Mouse (Mus musculus) midbrain, embryonic 12.5 days (tissue): Measurements from ENCODE around the gene Kdm2b. TPM values are rescaled to one million over a fixed set of nuclear protein-coding genes. Genes with fewer than 3 reads are reported as not detected.

ENCODE experiments used
- ATAC-seq: fragments of 200-750 bp; cut with Nextera tagmentation; 2 replicates; pipeline ENCODE4 v1.8.0; 2017; ENCODE audit warnings: low read depth, moderate TSS enrichment, moderate library complexity; ENCODE audit not compliant: low FRiP score
- H3K27ac ChIP-seq: fragments of 300-500 bp; sonication (generic); replicated peaks from 2 replicates; pipeline ENCODE4 v1.5.1; 2016; ENCODE audit warnings: mild to moderate bottlenecking
- H3K27me3 ChIP-seq: fragments of 300-500 bp; sonication (generic); 2 replicates; pipeline ENCODE4 v1.6.1; 2016; ENCODE audit warnings: mild to moderate bottlenecking
- H3K36me3 ChIP-seq: fragments of 300-500 bp; sonication (generic); 2 replicates; pipeline ENCODE4 v1.6.1; 2016
- H3K4me1 ChIP-seq: fragments of 300-500 bp; sonication (generic); 2 replicates; pipeline ENCODE4 v1.6.1; 2016
- H3K4me2 ChIP-seq: fragments of 300-500 bp; sonication (generic); replicated peaks from 2 replicates; pipeline ENCODE4 v1.6.1; 2016; ENCODE audit warnings: mild to moderate bottlenecking, moderate library complexity
- H3K4me3 ChIP-seq: fragments of 300-500 bp; sonication (generic); 2 replicates; pipeline ENCODE4 v1.5.1; 2016; ENCODE audit warnings: mild to moderate bottlenecking
- H3K9ac ChIP-seq: fragments of 300-500 bp; sonication (generic); replicated peaks from 2 replicates; pipeline ENCODE4 v1.6.1; 2016; ENCODE audit warnings: mild to moderate bottlenecking, moderate library complexity
- H3K9me3 ChIP-seq: fragments of 300-500 bp; sonication (generic); 2 replicates; pipeline ENCODE4 v1.6.1; 2016; ENCODE audit warnings: mild to moderate bottlenecking
- WGBS: fragments of 180-500 bp; shearing (Covaris S2); methylation state at CpG from one replicate; pipeline ENCODE4 v1.1.7; 2016; 5-methylcytosine and 5-hydroxymethylcytosine counted together
- polyA plus RNA-seq: library from polyadenylated mRNA; unstranded; fragments of >200 nt; fragmentation: Nextera tagmentation; extraction: Ambion mirVana; gene quantifications from 2 replicates; pipeline ENCODE4 v1.2.1, GENCODE M21; 2016

Kdm2b gene
- polyA plus RNA-seq, 1 experiment from 2014 or later = 108 TPM

GRCm38 (mm10) chr5:123023049-123023448, 33.4 kb upstream of the Kdm2b start:
- no peaks in the 10 kb centered on the region for H3K36me3 ChIP-seq
- 88% methylated on average over 6 of the region's 6 CpGs for WGBS
- H3K9ac ChIP-seq = no peak overlapping the region
- H3K27me3 ChIP-seq = no peaks in the 10 kb centered on the region
- ATAC-seq = no peak
- peaks cover 11% of the 10 kb centered on the region for H3K4me1 ChIP-seq
- H3K4me2 ChIP-seq = no peak overlapping the region
- H3K27ac ChIP-seq = no peak overlapping the region
- no peaks in the 10 kb centered on the region for H3K9me3 ChIP-seq
- H3K4me3 ChIP-seq = no peak overlapping the region

GRCm38 (mm10) chr5:123021438-123021837, 31.8 kb upstream of the Kdm2b start:
- WGBS = 91% methylated on average over 7 of the region's 7 CpGs
- Histone ChIP-seq H3K36me3 (no peaks in the 10 kb centered on the region), H3K9me3 (no peaks in the 10 kb centered on the region), H3K4me3 (no peak overlapping the region), H3K9ac (no peak overlapping the region), H3K27me3 (no peaks in the 10 kb centered on the region), H3K4me1 (peaks cover 17% of the 10 kb centered on the region), H3K4me2 (no peak overlapping the region), H3K27ac (no peak overlapping the region)
- no peak for ATAC-seq

- ATAC-seq = no peak
- H3K9me3 ChIP-seq = no peaks in the 10 kb centered on the region
- WGBS = 96% methylated on average over 5 of the region's 5 CpGs
- no peak overlapping the region for H3K27ac ChIP-seq
- H3K27me3 ChIP-seq = no peaks in the 10 kb centered on the region
- H3K9ac ChIP-seq = no peak overlapping the region
- no peak overlapping the region for H3K4me3 ChIP-seq
- no peak overlapping the region for H3K4me2 ChIP-seq
- H3K4me1 ChIP-seq = peaks cover 27% of the 10 kb centered on the region
- H3K36me3 ChIP-seq = no peaks in the 10 kb centered on the region
Observed at GRCm38 (mm10) chr5:123020426-123020825, 30.8 kb upstream of the Kdm2b start.

- WGBS = 49% methylated on average over 10 of the region's 10 CpGs
Observed at GRCm38 (mm10) chr5:123019336-123020016, 29.9 kb upstream of the Kdm2b start.

GRCm38 (mm10) chr5:123017504-123017903, 27.9 kb upstream of the Kdm2b start:
- Histone ChIP-seq H3K36me3 (no peaks in the 10 kb centered on the region), H3K27me3 (no peaks in the 10 kb centered on the region), H3K9ac (no peak overlapping the region), H3K4me2 (no peak overlapping the region), H3K4me1 (peaks cover 32% of the 10 kb centered on the region), H3K4me3 (no peak overlapping the region), H3K27ac (no peak overlapping the region), H3K9me3 (no peaks in the 10 kb centered on the region)
- 81% methylated on average over 4 of the region's 4 CpGs for WGBS
- no peak for ATAC-seq

More at GRCm38 (mm10) chr5:123019336-123020016, 29.9 kb upstream of the Kdm2b start:
- Histone ChIP-seq H3K9me3 (no peaks in the 10 kb centered on the region), H3K27ac (peak overlapping the region; percentile 69), H3K4me3 (no peak overlapping the region), H3K4me1 (peaks cover 30% of the 10 kb centered on the region), H3K9ac (no peak overlapping the region), H3K27me3 (no peaks in the 10 kb centered on the region), H3K36me3 (no peaks in the 10 kb centered on the region), H3K4me2 (0 out of 2 replicates have a peak overlapping the region, but pooled peaks have one; percentile 9)
- ATAC-seq = peak; percentile 17; the same call in 1 of the 2 replicates

- WGBS = 21% methylated on average over 8 of the region's 8 CpGs
- no peak overlapping the region for H3K27ac ChIP-seq
- H3K4me1 ChIP-seq = peaks cover 32% of the 10 kb centered on the region
Observed at GRCm38 (mm10) chr5:123015915-123016314, 26.3 kb upstream of the Kdm2b start.

GRCm38 (mm10) chr5:123014753-123015701, 25.4 kb upstream of the Kdm2b start, which contains the start of gene Orai1:
Gene Orai1, plus strand, starts transcription at chr5:123015074.
- peak within 1 kb of the TSS; percentile 68 for H3K4me2 ChIP-seq
- H3K36me3 ChIP-seq = no peaks in the 10 kb centered on the region
- peaks cover 32% of the 10 kb centered on the region for H3K4me1 ChIP-seq
- H3K27me3 ChIP-seq = no peaks in the 10 kb centered on the region
- ATAC-seq = peak; percentile 93
- no peaks in the 10 kb centered on the region for H3K9me3 ChIP-seq
- peak within 1 kb of the TSS; percentile 95 for H3K27ac ChIP-seq
- H3K9ac ChIP-seq = peak within 1 kb of the TSS; percentile 83
- under 1% methylated on average over 101 of the region's 106 CpGs for WGBS
- H3K4me3 ChIP-seq = peak within 1 kb of the TSS; percentile 74

More at GRCm38 (mm10) chr5:123015915-123016314, 26.3 kb upstream of the Kdm2b start:
- Histone ChIP-seq H3K27me3 (no peaks in the 10 kb centered on the region), H3K4me2 (peak overlapping the region; percentile 68), H3K9me3 (no peaks in the 10 kb centered on the region), H3K36me3 (no peaks in the 10 kb centered on the region), H3K9ac (peak overlapping the region; percentile 83; the same call in 1 of the 2 replicates), H3K4me3 (peak overlapping the region; percentile 74)
- ATAC-seq = no peak

- Histone ChIP-seq H3K4me2 (no peak overlapping the region), H3K4me1 (peaks cover 21% of the 10 kb centered on the region), H3K27me3 (no peaks in the 10 kb centered on the region), H3K4me3 (no peak overlapping the region), H3K9ac (no peak overlapping the region), H3K27ac (no peak overlapping the region), H3K36me3 (no peaks in the 10 kb centered on the region), H3K9me3 (no peaks in the 10 kb centered on the region)
- WGBS = 64% methylated on average over 9 of the region's 9 CpGs
- no peak for ATAC-seq
Observed at GRCm38 (mm10) chr5:123013599-123014315, 24.1 kb upstream of the Kdm2b start.

- ATAC-seq = no peak
- Histone ChIP-seq H3K9ac (no peak overlapping the region), H3K36me3 (no peaks in the 10 kb centered on the region), H3K4me1 (peaks cover 16% of the 10 kb centered on the region), H3K27me3 (no peaks in the 10 kb centered on the region), H3K9me3 (no peaks in the 10 kb centered on the region), H3K27ac (no peak overlapping the region), H3K4me2 (no peak overlapping the region), H3K4me3 (no peak overlapping the region)
- 95% methylated on average over 9 of the region's 9 CpGs for WGBS
Observed at GRCm38 (mm10) chr5:123011705-123012104, 22.1 kb upstream of the Kdm2b start.

GRCm38 (mm10) chr5:123010806-123011205, 21.2 kb upstream of the Kdm2b start:
- Histone ChIP-seq H3K4me2 (no peak overlapping the region), H3K9ac (no peak overlapping the region), H3K36me3 (no peaks in the 10 kb centered on the region), H3K4me3 (no peak overlapping the region), H3K4me1 (peaks cover 9% of the 10 kb centered on the region), H3K27ac (no peak overlapping the region), H3K9me3 (no peaks in the 10 kb centered on the region), H3K27me3 (no peaks in the 10 kb centered on the region)
- 92% methylated on average over 6 of the region's 6 CpGs for WGBS
- ATAC-seq = no peak

GRCm38 (mm10) chr5:123009873-123010272, 20.2 kb upstream of the Kdm2b start:
- Histone ChIP-seq H3K36me3 (no peaks in the 10 kb centered on the region), H3K4me3 (no peak overlapping the region), H3K27me3 (no peaks in the 10 kb centered on the region), H3K9me3 (no peaks in the 10 kb centered on the region), H3K27ac (no peak overlapping the region), H3K9ac (no peak overlapping the region), H3K4me1 (peaks cover 4% of the 10 kb centered on the region), H3K4me2 (no peak overlapping the region)
- no peak for ATAC-seq
- WGBS = 88% methylated on average over 11 of the region's 11 CpGs
